Mouse (Mus musculus) left cerebral cortex, postnatal 14 days (tissue): ENCODE measurements at regions not wholly inside any gene's neighbourhood (a gene's known extent, or its start where the extent isn't known, plus 50 kb on each side); places are given as distances from the start of the nearest gene placed in this dataset.

Experiments used
- DNase-seq, 2 experiments: peaks; one replicate each; pipeline ENCODE4 v3.0.0; 2021 to 2022; ENCODE audit warnings: low spot score in 2 of 2, mixed read lengths in 1 of 2
- intact Hi-C: fragments of 180-260 bp; cut with DNase I; formaldehyde crosslinking; loops from one replicate; pipeline ENCODE4 v1.15.1; 2025

- intact Hi-C loops = no loop called here
- DNase-seq = peak in 1 of 2 experiments; percentile 12
Observed at GRCm38 (mm10) chr7:95460889-95461288, 710.2 kb upstream of the Tenm4 start.

- DNase-seq = no peak
- intact Hi-C loops = no loop called here
Observed at GRCm38 (mm10) chr7:95465506-95465905, 705.5 kb upstream of the Tenm4 start.

GRCm38 (mm10) chr7:95467028-95467427 is 704.0 kb upstream of the Tenm4 start:
- DNase-seq = no peak
- intact Hi-C loops = no loop called here

- intact Hi-C loops = no loop called here
- DNase-seq = no peak
Observed at GRCm38 (mm10) chr7:95473892-95474291, 697.2 kb upstream of the Tenm4 start.

- DNase-seq = no peak
- intact Hi-C loops = no loop called here
Observed at GRCm38 (mm10) chr7:95480121-95480726, 690.8 kb upstream of the Tenm4 start.

- DNase-seq = peak; percentile 13 to 37
- intact Hi-C loops = no loop called here
Observed at GRCm38 (mm10) chr7:95489666-95490065, 681.4 kb upstream of the Tenm4 start.

- intact Hi-C loops = no loop called here
Observed at GRCm38 (mm10) chr7:95494793-95495192, 676.3 kb upstream of the Tenm4 start.

GRCm38 (mm10) chr7:95502959-95503358 is 668.1 kb upstream of the Tenm4 start:
- no peak for DNase-seq
- intact Hi-C loops = no loop called here

More at GRCm38 (mm10) chr7:95494793-95495192, 676.3 kb upstream of the Tenm4 start:
- DNase-seq = no peak

GRCm38 (mm10) chr7:95547256-95547655 is 623.8 kb upstream of the Tenm4 start:
- intact Hi-C loops = no loop called here
- no peak for DNase-seq

- intact Hi-C loops = no loop called here
Observed at GRCm38 (mm10) chr7:95550099-95550498, 620.9 kb upstream of the Tenm4 start.

GRCm38 (mm10) chr7:95551798-95552387 is 619.2 kb upstream of the Tenm4 start:
- intact Hi-C loops = no loop called here
- DNase-seq = no peak

More at GRCm38 (mm10) chr7:95550099-95550498, 620.9 kb upstream of the Tenm4 start:
- DNase-seq = no peak

GRCm38 (mm10) chr7:95558589-95558988 is 612.5 kb upstream of the Tenm4 start:
- no peak for DNase-seq
- intact Hi-C loops = no loop called here

- intact Hi-C loops = no loop called here
Observed at GRCm38 (mm10) chr7:95578633-95579032, 592.4 kb upstream of the Tenm4 start.

GRCm38 (mm10) chr7:95581325-95581724 is 589.7 kb upstream of the Tenm4 start:
- no peak for DNase-seq
- intact Hi-C loops = no loop called here

More at GRCm38 (mm10) chr7:95578633-95579032, 592.4 kb upstream of the Tenm4 start:
- DNase-seq = no peak

GRCm38 (mm10) chr7:95598339-95598738 is 572.7 kb upstream of the Tenm4 start:
- no peak for DNase-seq

GRCm38 (mm10) chr7:95613736-95614135 is 557.3 kb upstream of the Tenm4 start:
- intact Hi-C loops = no loop called here
- no peak for DNase-seq

More at GRCm38 (mm10) chr7:95598339-95598738, 572.7 kb upstream of the Tenm4 start:
- intact Hi-C loops = no loop called here

GRCm38 (mm10) chr7:95617370-95617769 is 553.7 kb upstream of the Tenm4 start:
- peak; percentile 42 to 65 for DNase-seq
- intact Hi-C loops = no loop called here

- intact Hi-C loops = no loop called here
- no peak for DNase-seq
Observed at GRCm38 (mm10) chr7:95618170-95618569, 552.9 kb upstream of the Tenm4 start.

- intact Hi-C loops = no loop called here
Observed at GRCm38 (mm10) chr7:95620079-95620478, 551.0 kb upstream of the Tenm4 start.

GRCm38 (mm10) chr7:95640683-95641082 is 530.4 kb upstream of the Tenm4 start:
- DNase-seq = no peak
- intact Hi-C loops = no loop called here

More at GRCm38 (mm10) chr7:95620079-95620478, 551.0 kb upstream of the Tenm4 start:
- no peak for DNase-seq

GRCm38 (mm10) chr7:95674319-95674718 is 496.7 kb upstream of the Tenm4 start:
- DNase-seq = no peak
- intact Hi-C loops = no loop called here
